Mouse (Mus musculus): ENCODE measurements around the gene Gucd1.

- TF ChIP-seq CTCF (IDR thresholded peaks at IDR 0.05; ENCODE audit: insufficient read depth, low read length) (no peak), POLR2A (IDR thresholded peaks at IDR 0.05; ENCODE audit: borderline replicate concordance, extremely low read depth, low read depth, low read length) (no peak)
Observed at GRCm38 (mm10) chr10:75394796-75395195, 123.0 kb downstream of the Gucd1 start.
